Mouse (Mus musculus) heart, embryonic 11.5 days (tissue): Measurements from ENCODE around the gene Gpr153. TPM values are rescaled to one million over a fixed set of nuclear protein-coding genes. Genes with fewer than 3 reads are reported as not detected.

Experiments
- ATAC-seq: fragments of 200-750 bp; cut with Nextera tagmentation; replicated peaks from 2 replicates; pipeline ENCODE4 v1.8.0; 2017; ENCODE audit warnings: moderate library complexity; ENCODE audit not compliant: insufficient number of reproducible peaks, low FRiP score, low TSS enrichment
- H3K27ac ChIP-seq: fragments of 300-500 bp; sonication (generic); 2 replicates; pipeline ENCODE4 v1.5.1; 2014; ENCODE audit warnings: mild to moderate bottlenecking, low read depth, low read length
- H3K27me3 ChIP-seq: fragments of 300-500 bp; sonication (generic); 2 replicates; pipeline ENCODE4 v1.6.1; 2014; ENCODE audit warnings: mild to moderate bottlenecking, low read length, mixed read lengths; ENCODE audit not compliant: control insufficient read depth, insufficient read depth
- H3K36me3 ChIP-seq: fragments of 300-500 bp; sonication (generic); 2 replicates; pipeline ENCODE4 v1.6.1; 2014; ENCODE audit warnings: mild to moderate bottlenecking, low read length, moderate library complexity, mixed read lengths; ENCODE audit not compliant: control insufficient read depth, insufficient read depth
- H3K4me1 ChIP-seq: fragments of 300-500 bp; sonication (generic); 2 replicates; pipeline ENCODE4 v1.6.1; 2014; ENCODE audit warnings: low read length; ENCODE audit not compliant: control insufficient read depth, insufficient read depth
- H3K4me2 ChIP-seq: fragments of 300-500 bp; sonication (generic); 2 replicates; pipeline ENCODE4 v1.6.1; 2014; ENCODE audit warnings: mild to moderate bottlenecking, moderate library complexity
- H3K4me3 ChIP-seq: fragments of 300-500 bp; sonication (generic); 2 replicates; pipeline ENCODE4 v1.5.1; 2014; ENCODE audit warnings: low read depth, low read length
- H3K9ac ChIP-seq: fragments of 300-500 bp; sonication (generic); 2 replicates; pipeline ENCODE4 v1.6.1; 2014; ENCODE audit warnings: mild to moderate bottlenecking, low read depth, low read length, moderate library complexity
- H3K9me3 ChIP-seq: fragments of 300-500 bp; sonication (generic); replicated peaks from 2 replicates; pipeline ENCODE4 v1.6.1; 2016; ENCODE audit warnings: low read length; ENCODE audit not compliant: control insufficient read depth
- WGBS: fragments of 180-500 bp; shearing (Covaris S2); extraction: QIAGEN DNeasy Blood & Tissue Kit; methylation state at CpG from one replicate; pipeline ENCODE4 v1.1.7; 2014; ENCODE audit not compliant: insufficient replicate concordance; 5-methylcytosine and 5-hydroxymethylcytosine counted together
- polyA plus RNA-seq: library from polyadenylated mRNA; unstranded; fragments of >200 nt; fragmentation: Nextera tagmentation; extraction: Ambion mirVana; gene quantifications from 2 replicates; pipeline ENCODE4 v1.2.1, GENCODE M21; 2014

Gene Gpr153
- polyA plus RNA-seq, 1 experiment from 2014 or later: 7.8 TPM

- Histone ChIP-seq H3K9ac (no peak overlapping the region), H3K9me3 (no peaks in the 10 kb centered on the region), H3K4me3 (no peak overlapping the region), H3K36me3 (peaks cover 12% of the 10 kb centered on the region), H3K4me2 (no peak overlapping the region), H3K4me1 (peaks cover 2% of the 10 kb centered on the region), H3K27ac (no peak overlapping the region), H3K27me3 (peaks cover 23% of the 10 kb centered on the region)
- ATAC-seq: no peak
- 79% methylated on average over 9 of the region's 9 CpGs for WGBS
Observed at GRCm38 (mm10) chr4:152307542-152307941, 33.5 kb downstream of the Gpr153 start.

- 11% methylated on average over 14 of the region's 14 CpGs for WGBS
- peaks cover 65% of the 10 kb centered on the region for H3K27me3 ChIP-seq
- peaks cover 5% of the 10 kb centered on the region for H3K36me3 ChIP-seq
- H3K27ac ChIP-seq: no peak overlapping the region
- ATAC-seq: no peak
- H3K4me3 ChIP-seq: no peak overlapping the region
- H3K4me2 ChIP-seq: peak overlapping the region; percentile 76
- H3K9me3 ChIP-seq: no peaks in the 10 kb centered on the region
- H3K4me1 ChIP-seq: peaks cover 26% of the 10 kb centered on the region
- no peak overlapping the region for H3K9ac ChIP-seq
Observed at GRCm38 (mm10) chr4:152312186-152312585, 38.2 kb downstream of the Gpr153 start.

- peak overlapping the region; percentile 43 for H3K4me3 ChIP-seq
- H3K36me3 ChIP-seq: peaks cover 5% of the 10 kb centered on the region
- no peak for ATAC-seq
- peaks cover 34% of the 10 kb centered on the region for H3K4me1 ChIP-seq
- no peak overlapping the region for H3K27ac ChIP-seq
- peak overlapping the region; percentile 76 for H3K4me2 ChIP-seq
- peaks cover 74% of the 10 kb centered on the region for H3K27me3 ChIP-seq
- H3K9ac ChIP-seq: peak overlapping the region; percentile 56
- under 1% methylated on average over 29 of the region's 29 CpGs for WGBS
- H3K9me3 ChIP-seq: no peaks in the 10 kb centered on the region
Observed at GRCm38 (mm10) chr4:152313211-152313632, 39.2 kb downstream of the Gpr153 start.

GRCm38 (mm10) chr4:152313934-152314333 lies 39.9 kb downstream of the Gpr153 start:
- ATAC-seq: no peak
- H3K4me1 ChIP-seq: peaks cover 40% of the 10 kb centered on the region
- peaks cover 74% of the 10 kb centered on the region for H3K27me3 ChIP-seq
- H3K9ac ChIP-seq: no peak overlapping the region
- peak overlapping the region; percentile 76 for H3K4me2 ChIP-seq
- H3K36me3 ChIP-seq: peaks cover under 1% of the 10 kb centered on the region
- H3K9me3 ChIP-seq: no peaks in the 10 kb centered on the region
- H3K4me3 ChIP-seq: peak overlapping the region; percentile 43
- H3K27ac ChIP-seq: no peak overlapping the region

GRCm38 (mm10) chr4:152315498-152316213 lies 41.6 kb downstream of the Gpr153 start:
- Histone ChIP-seq H3K9me3 (no peaks in the 10 kb centered on the region), H3K4me3 (peak overlapping the region; percentile 46), H3K27ac (no peak overlapping the region), H3K9ac (peak overlapping the region; percentile 29; the same call in 1 of the 2 replicates), H3K4me2 (peak overlapping the region; percentile 77), H3K36me3 (no peaks in the 10 kb centered on the region), H3K4me1 (peaks cover 40% of the 10 kb centered on the region), H3K27me3 (peaks cover 69% of the 10 kb centered on the region)
- ATAC-seq: no peak
- 1% methylated on average over 43 of the region's 43 CpGs for WGBS

- peak overlapping the region; percentile 46 for H3K4me3 ChIP-seq
- peak overlapping the region; percentile 77 for H3K4me2 ChIP-seq
- H3K9me3 ChIP-seq: no peaks in the 10 kb centered on the region
- ATAC-seq: 0 out of 2 replicates have a peak, but pooled peaks have one; percentile 11
- 65% methylated on average over 6 of the region's 6 CpGs for WGBS
- peak overlapping the region; percentile 93 for H3K27ac ChIP-seq
- no peaks in the 10 kb centered on the region for H3K36me3 ChIP-seq
- H3K27me3 ChIP-seq: peaks cover 50% of the 10 kb centered on the region
- peaks cover 38% of the 10 kb centered on the region for H3K4me1 ChIP-seq
- H3K9ac ChIP-seq: peak overlapping the region; percentile 70
Observed at GRCm38 (mm10) chr4:152317631-152318033, 43.6 kb downstream of the Gpr153 start.

- H3K9ac ChIP-seq: peak within 1 kb of the TSS; percentile 70
- H3K4me3 ChIP-seq: peak within 1 kb of the TSS; percentile 46
- H3K9me3 ChIP-seq: no peaks in the 10 kb centered on the region
- peak within 1 kb of the TSS; percentile 77 for H3K4me2 ChIP-seq
- no peak for ATAC-seq
- H3K36me3 ChIP-seq: no peaks in the 10 kb centered on the region
- H3K27ac ChIP-seq: peak within 1 kb of the TSS; percentile 93
- H3K4me1 ChIP-seq: peaks cover 27% of the 10 kb centered on the region
- peaks cover 39% of the 10 kb centered on the region for H3K27me3 ChIP-seq
- WGBS: 3% methylated on average over 26 of the region's 26 CpGs
Observed at GRCm38 (mm10) chr4:152318517-152319234, 44.6 kb downstream of the Gpr153 start, which contains the start of gene Rnf207. Gene Rnf207 (minus strand): TSS chr4:152318993.

GRCm38 (mm10) chr4:152321464-152321863 lies 47.4 kb downstream of the Gpr153 start:
- no peak for ATAC-seq
- Histone ChIP-seq H3K27me3 (peaks cover 14% of the 10 kb centered on the region), H3K4me1 (peaks cover 15% of the 10 kb centered on the region), H3K4me3 (no peak overlapping the region), H3K4me2 (no peak overlapping the region), H3K36me3 (no peaks in the 10 kb centered on the region), H3K9me3 (no peaks in the 10 kb centered on the region), H3K27ac (no peak overlapping the region), H3K9ac (no peak overlapping the region)
- WGBS: 60% methylated on average over 5 of the region's 5 CpGs
